Mouse (Mus musculus) lung, postnatal 0 days (tissue): ENCODE results near the gene Icam4.

Experiments
- CTCF ChIP-seq: IDR thresholded peaks from 2 replicates; pipeline ENCODE4 v1.5.1; 2016; ENCODE audit warnings: antibody characterized with exemption, mild to moderate bottlenecking
- EP300 ChIP-seq: IDR thresholded peaks from 2 replicates; pipeline ENCODE4 v1.6.1; 2016; ENCODE audit warnings: antibody characterized with exemption, mild to moderate bottlenecking, control low read depth

DNA sequence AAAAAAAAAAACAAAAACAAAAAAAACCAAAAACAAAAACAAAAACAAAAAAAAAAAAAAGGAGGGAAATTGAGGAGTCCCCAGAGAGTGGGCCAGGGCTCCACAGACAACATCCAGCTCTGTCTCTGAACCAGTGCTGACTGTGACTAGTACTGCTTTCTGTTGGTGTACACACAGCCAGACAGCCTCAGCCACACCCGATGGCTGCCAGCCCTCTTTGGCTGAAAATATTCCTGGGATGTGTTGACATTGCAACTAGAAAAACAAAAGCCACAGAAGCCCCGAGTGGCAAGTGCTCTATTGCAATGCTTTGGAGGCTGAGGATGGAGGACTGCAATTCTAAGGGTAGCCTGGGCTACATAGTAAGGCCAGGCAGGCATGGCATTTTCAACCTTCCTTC, 18.8 kb upstream of the Icam4 start:
- peak; percentile 26 for TF ChIP-seq EP300
- TF ChIP-seq CTCF: no peak
